Mouse (Mus musculus) G1E (cell line): ENCODE measurements around the gene 1700037H04Rik. TPM values are rescaled to one million over a fixed set of nuclear protein-coding genes. Genes with fewer than 3 reads are reported as not detected.

ENCODE experiments used
- ATAC-seq: 2 replicates; pipeline ENCODE4 v1.8.0; 2016; ENCODE audit warnings: mild to moderate bottlenecking; ENCODE audit not compliant: insufficient number of reproducible peaks, poor library complexity, low FRiP score, severe bottlenecking; ENCODE audit errors: extremely low read depth
- DNase-seq: peaks from one replicate; pipeline ENCODE4 v3.0.0; 2012; ENCODE audit warnings: low spot score
- H3K27me3 ChIP-seq: 2 replicates; pipeline ENCODE4 v1.6.1; 2012; ENCODE audit warnings: mild to moderate bottlenecking, low read length, inconsistent platforms; ENCODE audit not compliant: insufficient read depth
- H3K36me3 ChIP-seq: replicated peaks from 2 replicates; pipeline ENCODE3; 2012; ENCODE audit warnings: mild to moderate bottlenecking, inconsistent platforms
- H3K4me1 ChIP-seq: 2 replicates; pipeline ENCODE4 v1.6.1; 2012; ENCODE audit warnings: low read depth, low read length, inconsistent platforms, mixed read lengths; ENCODE audit not compliant: insufficient read depth
- H3K4me3 ChIP-seq: 2 replicates; pipeline ENCODE4 v1.5.1; 2012; ENCODE audit warnings: low read depth, mild to moderate bottlenecking, inconsistent platforms, low read length, moderate library complexity, mixed read lengths
- H3K9me3 ChIP-seq: replicated peaks from 2 replicates; pipeline ENCODE4 v1.6.1; 2012; ENCODE audit warnings: inconsistent platforms
- CTCF ChIP-seq: IDR thresholded peaks from 2 replicates; pipeline ENCODE4 v1.5.1; 2012; ENCODE audit warnings: low read depth, low read length, inconsistent platforms, mixed read lengths
- GATA1 ChIP-seq: IDR thresholded peaks from 2 replicates; pipeline ENCODE4 v1.6.1; 2012; ENCODE audit warnings: borderline replicate concordance, low read length, inconsistent platforms, mixed read lengths
- GATA2 ChIP-seq: IDR thresholded peaks from 2 replicates; pipeline ENCODE4 v1.6.1; 2012; ENCODE audit warnings: low read depth, low read length, inconsistent platforms, borderline replicate concordance
- POLR2AphosphoS5 ChIP-seq: IDR thresholded peaks from 2 replicates; pipeline ENCODE4 v1.6.1; 2012; ENCODE audit warnings: low read depth, low read length, inconsistent platforms; ENCODE audit not compliant: insufficient replicate concordance
- TAL1 ChIP-seq: conservative IDR thresholded peaks from 2 replicates; pipeline ENCODE4 v1.6.1; 2012; ENCODE audit warnings: low read depth, low read length, inconsistent platforms, mixed read lengths
- polyA plus RNA-seq: library from polyadenylated mRNA; stranded (reverse); fragments of >175 nt; gene quantifications from 2 replicates; pipeline ENCODE4 v1.2.3, GENCODE M21; 2012
- total RNA-seq, 2 experiments: library from RNA; stranded (forward) in 1 of 2; stranded (reverse) in 1 of 2; fragments of 200-1000 nt in 1 of 2; fragments of >200 nt in 1 of 2; fragmentation: Nextera tagmentation in 1 of 2; gene quantifications; 2 replicates each; pipeline ENCODE4 v1.2.3; 2014 to 2017

1700037H04Rik gene
- total and polyA plus RNA-seq, 3 experiments = 30.2 to 155 (median 98.7) TPM

DNA sequence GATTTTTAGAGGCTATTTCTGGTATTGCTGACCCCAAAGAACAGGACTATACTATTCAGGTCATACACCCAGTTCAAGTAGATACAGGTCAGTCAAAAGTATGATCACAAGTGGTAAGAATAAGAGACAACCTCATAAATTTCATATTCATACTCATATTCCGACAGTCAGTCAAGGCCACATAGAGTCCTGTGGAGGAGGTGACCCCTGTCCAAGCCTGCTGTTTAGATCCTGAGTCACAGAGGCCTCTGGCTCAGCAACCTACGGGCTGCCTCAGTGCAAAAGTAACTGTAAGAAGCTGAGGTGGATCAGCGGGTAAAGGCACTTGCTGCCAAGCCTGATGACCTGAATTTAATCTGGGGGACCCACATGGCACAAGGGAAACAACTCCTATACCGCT is 5.8 kb downstream of the 1700037H04Rik start:
- Histone ChIP-seq H3K9me3 (no peaks in the 10 kb centered on the region), H3K36me3 (peaks cover 86% of the 10 kb centered on the region), H3K4me1 (peaks cover 32% of the 10 kb centered on the region), H3K4me3 (no peak overlapping the region), H3K27me3 (no peaks in the 10 kb centered on the region)
- DNase-seq = no peak
- ATAC-seq = no peak
- TF ChIP-seq POLR2AphosphoS5 = no peak

GRCm38 (mm10) chr2:131152166-131152730 is 7.6 kb downstream of the 1700037H04Rik start:
- 0 out of 2 replicates have a peak, but pooled peaks have one; percentile 24 for TF ChIP-seq TAL1
- TF ChIP-seq CTCF = no peak
- ATAC-seq = peak; percentile 54; the same call in 1 of the 2 replicates

DNA sequence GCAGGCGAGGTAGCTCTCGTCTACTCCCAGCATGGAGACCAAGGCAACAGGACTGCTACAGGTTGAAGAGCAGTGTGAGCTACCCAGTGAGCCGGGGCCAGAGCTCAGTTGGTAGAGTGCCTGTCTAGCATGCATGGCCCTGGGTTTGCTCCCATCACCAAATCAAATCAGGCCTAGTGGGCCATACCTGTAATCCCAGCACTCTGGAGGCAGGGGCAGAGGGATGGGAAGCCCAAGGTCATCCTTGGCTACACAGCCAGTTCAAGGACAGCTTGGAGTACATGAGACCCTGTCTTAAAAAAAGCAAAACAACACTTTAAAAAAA is 10.7 kb downstream of the 1700037H04Rik start:
- H3K36me3 ChIP-seq = peaks cover 98% of the 10 kb centered on the region
- H3K4me3 ChIP-seq = no peak overlapping the region
- peaks cover 5% of the 10 kb centered on the region; the same call in 1 of the 2 replicates for H3K9me3 ChIP-seq
- no peak for DNase-seq
- H3K27me3 ChIP-seq = no peaks in the 10 kb centered on the region
- no peak for ATAC-seq
- TF ChIP-seq GATA1 (no peak), GATA2 (no peak), CTCF (no peak), TAL1 (no peak), POLR2AphosphoS5 (no peak)
- H3K4me1 ChIP-seq = peaks cover 18% of the 10 kb centered on the region

More at GRCm38 (mm10) chr2:131152166-131152730, 7.6 kb downstream of the 1700037H04Rik start:
- no peak for DNase-seq
- H3K9me3 ChIP-seq = no peaks in the 10 kb centered on the region
- peaks cover 17% of the 10 kb centered on the region for H3K4me1 ChIP-seq
- H3K36me3 ChIP-seq = peaks cover 96% of the 10 kb centered on the region
- H3K4me3 ChIP-seq = no peak overlapping the region
- no peaks in the 10 kb centered on the region for H3K27me3 ChIP-seq

DNA sequence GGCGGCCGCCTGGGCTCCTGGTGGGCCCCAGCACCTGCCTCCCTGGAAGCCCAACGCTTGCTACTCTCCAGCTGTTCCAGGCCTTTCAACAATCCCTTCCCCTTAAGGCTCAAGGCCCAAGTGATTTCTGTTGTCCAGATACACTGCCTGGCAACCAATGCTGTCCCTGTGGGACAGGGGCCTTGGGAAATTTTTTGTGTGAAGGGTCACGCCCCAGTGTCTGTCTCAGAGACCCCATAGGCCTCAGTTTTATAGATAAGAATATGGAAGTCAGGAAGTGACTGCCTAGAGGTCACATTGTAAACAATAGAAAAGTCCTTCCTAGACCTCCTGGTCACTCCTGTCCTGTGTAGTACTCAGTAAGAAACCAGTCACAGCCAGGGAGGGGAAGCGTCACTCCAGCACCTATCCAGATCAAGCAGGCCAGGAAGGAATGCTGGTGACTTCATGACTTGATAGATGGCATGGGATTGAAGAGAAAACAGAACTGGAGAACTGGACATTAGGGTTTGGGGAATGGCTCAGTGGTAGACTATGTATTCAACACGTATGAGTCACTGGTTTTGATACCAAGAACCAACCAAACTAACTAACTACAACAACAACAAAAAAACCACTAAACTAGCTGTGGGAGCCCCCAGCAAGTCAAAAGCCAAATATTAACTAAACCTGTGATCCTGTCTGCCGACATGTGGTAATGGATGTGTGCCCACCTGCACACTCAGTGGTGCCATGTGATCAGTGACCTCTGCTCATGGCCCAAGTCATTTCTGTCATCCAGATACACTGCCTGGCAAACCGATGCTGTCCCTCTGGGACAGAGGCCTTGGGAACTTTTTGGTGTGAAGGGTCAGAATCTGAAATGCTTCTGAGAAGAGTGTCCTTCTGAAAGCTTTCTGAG is 11.3 kb downstream of the 1700037H04Rik start:
- no peak for DNase-seq
- Histone ChIP-seq H3K4me3 (no peak overlapping the region), H3K4me1 (peaks cover 18% of the 10 kb centered on the region), H3K9me3 (peaks cover 5% of the 10 kb centered on the region; the same call in 1 of the 2 replicates), H3K27me3 (no peaks in the 10 kb centered on the region), H3K36me3 (peaks cover 96% of the 10 kb centered on the region)
- TF ChIP-seq POLR2AphosphoS5 = no peak
- TF ChIP-seq TAL1 = no peak
- TF ChIP-seq GATA1 = no peak
- TF ChIP-seq CTCF = no peak
- no peak for TF ChIP-seq GATA2
- ATAC-seq = no peak

DNA sequence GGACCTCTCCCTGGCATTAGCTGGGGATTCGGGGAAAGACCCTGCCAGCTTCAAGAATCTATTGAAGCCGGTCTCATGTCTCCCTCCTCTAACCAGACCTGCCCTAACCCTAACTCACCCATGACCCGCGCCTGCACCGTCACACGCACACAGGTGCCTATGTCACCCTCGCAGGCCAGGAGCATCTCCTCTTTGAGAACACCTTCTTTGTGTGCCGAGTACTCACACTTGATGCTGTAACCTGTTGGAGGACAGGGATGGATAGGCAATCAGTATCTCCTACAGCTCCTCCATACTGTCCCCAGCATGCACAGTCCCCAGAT is 12.9 kb downstream of the 1700037H04Rik start:
- no peak for TF ChIP-seq TAL1
- no peak for TF ChIP-seq CTCF
- TF ChIP-seq GATA1 = no peak
- no peak for TF ChIP-seq POLR2AphosphoS5
- no peak for TF ChIP-seq GATA2
- Histone ChIP-seq H3K9me3 (peaks cover 5% of the 10 kb centered on the region; the same call in 1 of the 2 replicates), H3K27me3 (no peaks in the 10 kb centered on the region), H3K4me3 (no peak overlapping the region), H3K36me3 (peaks cover 91% of the 10 kb centered on the region), H3K4me1 (peaks cover 23% of the 10 kb centered on the region)
- DNase-seq (no peak), ATAC-seq (no peak)

- ATAC-seq (no peak), DNase-seq (no peak)
- Histone ChIP-seq H3K4me1 (peaks cover 25% of the 10 kb centered on the region), H3K27me3 (no peaks in the 10 kb centered on the region), H3K9me3 (peaks cover 5% of the 10 kb centered on the region; the same call in 1 of the 2 replicates), H3K4me3 (no peak overlapping the region), H3K36me3 (peaks cover 90% of the 10 kb centered on the region)
- TF ChIP-seq TAL1 (no peak), POLR2AphosphoS5 (no peak), CTCF (no peak), GATA1 (no peak), GATA2 (no peak)
Observed at GRCm38 (mm10) chr2:131146193-131147042, 13.5 kb downstream of the 1700037H04Rik start.
